Mouse (Mus musculus) left cerebral cortex, adult 8-10 months (tissue): Measurements from ENCODE around the gene Nectin1. TPM values are rescaled to one million over a fixed set of nuclear protein-coding genes. Genes with fewer than 3 reads are reported as not detected.

ENCODE experiments used
- DNase-seq, 2 experiments: peaks; one replicate each; pipeline ENCODE4 v3.0.0; 2022; ENCODE audit warnings: low spot score in 2 of 2
- total RNA-seq, 4 experiments: library from RNA; stranded (reverse); gene quantifications; 2 replicates each; pipeline ENCODE4 v1.2.4; 2022

Nectin1 gene
- total RNA-seq, 4 experiments from 2014 or later: 53.8 to 66.5 (median 60.4) TPM

- DNase-seq: peak in 1 of 2 experiments; percentile 50
These were observed 17.5 kb downstream of the Nectin1 start for GRCm38 (mm10) chr9:43761181-43761820.

DNA sequence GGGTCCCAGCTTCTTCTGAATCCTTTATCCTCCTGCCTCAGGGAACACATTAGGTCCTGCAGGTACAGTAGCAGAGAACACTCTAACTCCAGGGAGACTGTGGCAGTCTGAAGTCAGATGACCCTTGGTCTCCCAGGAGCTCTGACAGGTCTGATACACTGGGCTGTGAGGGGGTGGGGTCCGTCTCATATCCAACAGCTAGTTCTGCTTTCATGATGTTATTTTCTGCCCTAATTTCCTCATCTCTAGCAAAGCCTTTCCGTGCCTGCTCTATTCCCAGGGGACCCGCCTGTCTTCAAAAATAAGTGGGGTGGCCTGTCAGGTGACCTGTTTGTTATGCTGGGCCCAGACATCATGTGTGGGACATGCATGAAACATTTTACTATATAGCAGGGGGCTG lies 18.2 kb downstream of the Nectin1 start:
- DNase-seq: no peak

DNA sequence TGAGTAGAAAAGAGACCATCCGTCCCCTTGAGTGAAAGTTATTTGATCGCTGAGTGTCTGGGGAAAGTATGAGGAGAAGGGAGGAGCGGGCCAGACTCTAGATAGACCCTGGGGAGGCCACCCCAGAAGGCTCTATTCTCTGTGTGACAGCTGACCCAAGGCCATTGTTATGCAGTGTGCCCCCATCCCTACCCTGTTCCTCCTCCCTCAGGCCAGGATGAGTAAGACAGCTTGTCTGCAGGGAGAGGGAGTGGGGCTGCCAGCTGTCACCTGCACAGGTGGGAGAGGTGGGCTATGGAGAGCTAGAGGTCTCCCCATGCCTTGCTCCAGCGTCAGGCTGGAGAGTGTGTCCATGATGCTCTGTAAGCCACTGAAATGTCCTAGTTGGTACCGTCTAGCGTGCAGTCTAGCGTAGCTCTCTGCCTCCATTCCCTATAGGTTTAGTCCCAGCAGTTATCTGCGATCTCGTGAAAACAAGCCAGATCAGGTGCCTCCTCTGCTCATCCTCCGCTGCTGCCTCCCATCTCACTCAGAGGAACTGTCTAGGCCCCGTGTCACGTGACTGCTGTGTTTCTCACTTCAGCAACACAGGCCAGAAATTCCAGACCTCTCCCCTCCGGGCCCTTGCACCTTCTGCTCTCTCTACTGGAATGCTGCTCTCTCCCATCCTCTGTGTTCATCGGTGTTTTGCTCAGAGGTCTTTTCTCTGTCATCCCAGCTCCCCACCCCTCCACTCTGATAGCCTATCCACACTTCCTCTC lies 21.8 kb downstream of the Nectin1 start:
- no peak for DNase-seq

- no peak for DNase-seq
These were observed 25.0 kb downstream of the Nectin1 start for GRCm38 (mm10) chr9:43768779-43769178.

- DNase-seq: no peak
These were observed 25.4 kb downstream of the Nectin1 start for GRCm38 (mm10) chr9:43769228-43769627.

DNA sequence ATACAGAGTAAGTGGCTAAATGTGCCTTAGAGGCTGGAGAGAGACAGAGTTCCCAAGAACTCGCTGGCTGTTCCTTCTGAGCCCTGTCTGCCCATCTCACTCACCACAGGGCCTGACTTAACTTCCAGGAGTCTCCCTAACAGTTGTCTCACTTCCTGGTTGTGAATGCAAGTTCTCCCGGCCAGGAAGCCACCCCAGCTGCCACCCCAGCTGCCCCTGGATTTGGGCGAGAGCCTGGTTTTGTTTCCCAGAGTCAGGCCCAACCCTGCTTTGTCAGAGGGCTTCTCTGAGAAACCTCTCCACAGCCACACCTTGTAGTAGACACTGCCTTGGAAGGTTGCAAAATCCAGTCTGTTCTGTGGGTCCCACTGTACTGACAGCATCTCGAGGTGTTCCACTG lies 26.2 kb downstream of the Nectin1 start:
- DNase-seq: no peak

DNA sequence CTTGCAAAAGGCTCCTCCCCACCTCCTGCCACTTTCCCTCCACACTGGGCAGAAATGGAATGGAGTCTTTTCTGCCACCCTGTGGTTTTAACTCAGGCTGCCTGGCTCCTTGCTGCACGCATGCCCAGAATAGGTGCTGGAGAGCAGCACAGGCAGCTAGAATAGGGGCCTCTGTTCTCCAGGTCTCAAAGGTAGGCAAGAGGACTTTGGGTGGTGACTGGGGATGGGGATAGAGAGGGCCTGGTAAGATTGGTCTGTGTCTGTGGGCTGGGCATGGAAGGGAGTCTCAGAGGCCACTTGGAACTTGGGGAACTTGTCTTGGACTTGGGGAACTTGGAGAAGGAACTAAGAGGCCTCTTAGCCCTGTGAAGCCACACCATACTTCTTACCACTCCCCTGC lies 27.3 kb downstream of the Nectin1 start:
- no peak for DNase-seq

- DNase-seq: no peak
These were observed 28.7 kb downstream of the Nectin1 start for GRCm38 (mm10) chr9:43772460-43772859.

GRCm38 (mm10) chr9:43773521-43773920 lies 29.7 kb downstream of the Nectin1 start:
- no peak for DNase-seq

DNA sequence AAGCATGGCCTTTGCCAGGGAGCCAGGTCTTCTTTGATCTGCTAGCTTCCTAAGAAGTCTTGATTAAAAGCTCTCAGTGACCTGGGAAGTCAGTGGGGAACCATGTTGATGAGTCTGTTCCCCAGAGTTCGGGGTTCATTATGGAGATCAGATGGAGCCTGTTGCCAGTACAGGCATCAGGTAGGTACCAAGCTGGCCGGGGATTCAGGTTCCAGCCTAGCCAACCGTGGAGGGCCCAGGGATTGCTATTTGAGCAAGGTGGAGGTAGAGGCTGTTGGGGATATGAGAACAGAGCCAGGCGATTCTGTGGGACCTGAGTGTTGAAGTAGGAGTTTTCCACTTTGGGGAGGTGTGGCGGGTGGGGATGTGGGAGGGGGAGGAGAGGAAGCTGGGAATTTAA lies 30.6 kb downstream of the Nectin1 start:
- DNase-seq: no peak

DNA sequence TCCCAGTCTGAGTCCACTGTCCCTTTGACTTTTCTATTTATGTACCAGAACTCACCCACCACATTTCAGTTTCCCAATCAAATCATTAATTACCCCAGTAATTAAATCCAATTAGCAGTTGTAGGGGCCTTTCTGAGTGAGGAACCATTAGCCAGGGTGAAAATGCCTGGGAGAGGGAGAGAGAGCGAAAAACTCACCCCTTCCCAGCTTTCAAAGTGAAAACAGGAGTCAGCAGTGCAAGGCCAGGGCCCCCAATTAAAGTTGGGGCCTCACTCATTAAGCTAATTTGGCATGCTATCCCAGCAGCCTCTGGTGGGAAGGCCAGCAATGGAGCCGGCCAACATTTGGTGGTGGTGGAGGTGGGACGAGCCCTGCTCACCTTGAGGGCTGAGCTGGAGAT lies 32.4 kb downstream of the Nectin1 start:
- DNase-seq: no peak

GRCm38 (mm10) chr9:43777362-43778360 lies 33.9 kb downstream of the Nectin1 start:
- DNase-seq: no peak

DNA sequence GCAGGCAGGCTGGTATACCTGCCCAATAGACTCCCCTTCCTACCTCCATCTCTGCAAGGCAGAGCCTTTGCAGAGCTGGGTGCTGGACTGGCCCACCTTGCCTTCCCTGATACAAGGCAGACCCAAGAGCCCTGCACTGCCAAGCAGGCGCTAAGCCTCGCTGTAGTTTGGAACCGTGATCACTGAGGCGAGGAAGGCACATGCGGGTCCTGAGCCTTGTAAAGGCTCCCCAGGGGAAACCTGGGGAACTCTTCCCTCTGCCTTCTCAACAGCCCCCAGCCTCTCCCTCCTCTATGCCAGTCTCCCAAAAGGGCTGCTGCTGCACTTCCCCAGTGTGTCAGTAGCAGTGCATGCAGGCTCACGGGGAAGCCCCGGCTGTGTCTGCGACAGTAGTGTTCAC lies 37.1 kb downstream of the Nectin1 start:
- no peak for DNase-seq

- DNase-seq: no peak
These were observed 38.6 kb downstream of the Nectin1 start for GRCm38 (mm10) chr9:43782401-43782800.

- no peak for DNase-seq
These were observed 40.2 kb downstream of the Nectin1 start for GRCm38 (mm10) chr9:43783959-43784358.

- no peak for DNase-seq
These were observed 41.1 kb downstream of the Nectin1 start for GRCm38 (mm10) chr9:43784841-43785240.

DNA sequence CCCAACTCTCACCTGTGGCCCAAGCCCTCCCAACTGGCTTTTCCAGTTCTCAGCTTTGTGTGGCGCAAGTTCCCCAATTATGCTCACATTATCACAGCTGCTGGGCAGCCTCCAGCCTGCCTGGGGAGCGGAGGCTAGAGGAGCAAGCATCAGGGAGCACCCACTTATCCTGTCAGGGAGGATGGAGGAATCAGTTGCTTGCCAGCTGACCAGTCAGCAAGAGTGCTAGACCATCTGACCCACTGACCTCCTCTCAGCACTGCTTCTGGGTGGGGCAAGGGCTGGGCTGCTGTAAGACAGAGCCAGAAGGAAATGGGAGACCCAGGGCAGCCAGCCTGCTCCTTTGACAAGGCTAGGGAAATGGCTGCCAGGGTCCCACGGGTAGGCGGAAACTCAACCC lies 43.8 kb downstream of the Nectin1 start:
- DNase-seq: no peak

DNA sequence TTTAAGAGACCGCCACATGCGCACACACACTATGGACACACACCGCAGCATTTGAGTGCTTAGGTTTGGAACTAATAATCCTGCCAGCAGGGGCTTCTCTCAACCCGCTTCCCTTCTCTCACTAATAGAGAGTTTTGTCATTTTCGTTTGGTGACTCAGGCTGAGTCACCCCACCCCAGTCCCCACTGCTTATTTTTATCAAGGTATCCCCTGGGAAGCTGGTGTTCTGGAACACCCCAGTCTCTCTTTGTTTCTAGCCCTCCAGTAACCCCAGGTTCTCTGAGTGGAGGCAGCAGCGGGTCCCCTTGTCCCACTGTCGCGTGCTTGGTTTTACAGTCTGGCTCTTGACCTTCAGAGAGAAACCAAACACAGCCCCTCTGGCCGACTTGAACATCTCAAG lies 48.9 kb downstream of the Nectin1 start:
- DNase-seq: no peak

- DNase-seq: no peak
These were observed 49.6 kb downstream of the Nectin1 start for GRCm38 (mm10) chr9:43793411-43793810.

- no peak for DNase-seq
These were observed 52.2 kb downstream of the Nectin1 start for GRCm38 (mm10) chr9:43796031-43796430.

GRCm38 (mm10) chr9:43796841-43797740 lies 53.3 kb downstream of the Nectin1 start:
- no peak for DNase-seq
